Mouse (Mus musculus) activated CD4-positive, CD25-positive, alpha-beta regulatory T cell (primary cell): ENCODE data around the gene Btc. TPM values are rescaled to one million over a fixed set of nuclear protein-coding genes. Genes with fewer than 3 reads are reported as not detected.

Experiments
- polyA plus RNA-seq, 2 experiments: library from polyadenylated mRNA; unstranded; fragments of 100-300 nt; shearing (Covaris generic); gene quantifications; one replicate each; pipeline ENCODE4 v1.2.1; 2017

The Btc gene
- under 1 TPM; 0.52 to 0.60 TPM for polyA plus RNA-seq

DNA sequence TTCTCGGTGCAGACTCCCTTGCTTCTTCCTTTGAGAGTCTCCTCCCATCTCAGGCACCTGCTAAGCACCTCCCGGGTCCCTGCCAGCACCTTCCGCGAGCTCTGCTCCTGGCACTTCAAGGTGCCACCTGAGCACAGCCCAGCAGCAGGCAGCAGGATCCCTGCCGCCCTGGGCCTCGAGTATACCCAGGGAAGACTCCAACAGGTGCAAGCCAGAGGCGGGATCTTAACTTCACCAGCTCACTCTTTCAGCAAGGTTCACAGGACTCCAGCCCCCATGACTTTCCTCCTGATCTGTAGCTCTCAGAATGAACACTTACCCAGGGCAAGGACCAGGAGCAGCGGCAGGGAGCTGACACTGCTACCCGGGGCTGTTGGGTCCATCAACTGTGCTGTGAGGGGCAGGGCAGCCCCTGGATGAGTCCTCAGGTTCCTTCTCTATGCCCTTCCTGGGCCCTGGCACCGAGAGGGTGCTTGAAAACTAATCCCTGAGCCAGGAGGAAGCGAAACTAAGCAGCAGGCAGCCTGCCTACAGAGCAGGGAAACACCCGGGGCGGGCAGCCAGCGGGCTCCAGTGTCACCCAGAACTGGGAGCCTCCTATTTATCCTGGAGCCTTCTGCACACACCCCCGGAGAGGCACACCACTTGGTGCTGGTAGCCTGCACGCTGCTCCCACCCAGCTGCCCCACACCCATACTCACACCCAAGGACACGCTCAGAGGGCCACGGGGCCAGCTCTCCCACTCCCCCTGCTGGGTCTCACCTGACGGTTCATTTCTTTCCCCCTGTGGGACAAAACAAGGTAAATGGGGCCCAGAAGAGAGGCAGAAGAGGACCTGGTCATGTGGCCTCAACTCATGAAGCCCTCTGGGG lies at the start of gene Btc:
TSS of gene Btc (minus strand) at position 656 of the 873 bp plus-strand sequence.

Other genes with a start within 250 kb of the Btc start
- gene Parm1, start 114.6 kb upstream of the Btc start, polyA plus RNA-seq, result under 1 TPM; 0.17 to 0.18 TPM